Mouse (Mus musculus): ENCODE results near the gene Nphs2.
"Not testable (repeated sequence)": the region's sequence is repeated elsewhere in the genome, so short reads cannot be mapped to it uniquely, and the experiment has no call there.

The Nphs2 gene

GRCm38 (mm10) chr1:156310630-156311029, at the start of gene Nphs2:
Gene Nphs2 (plus strand): TSS chr1:156310727.
- no peak for DNase-seq (ENCODE audit: low spot score)

GRCm38 (mm10) chr1:156263352-156263751, 47.2 kb upstream of the Nphs2 start:
- peak; percentile 33 for DNase-seq (ENCODE audit: low spot score)

- DNase-seq (ENCODE audit: low spot score): no peak
Measured at GRCm38 (mm10) chr1:156263946-156264345, 46.6 kb upstream of the Nphs2 start.

- not testable (repeated sequence) for DNase-seq (ENCODE audit: low spot score)
Measured at GRCm38 (mm10) chr1:156268546-156268945, 42.0 kb upstream of the Nphs2 start.

- no peak for DNase-seq (ENCODE audit: low spot score)
Measured at GRCm38 (mm10) chr1:156270471-156270870, 40.1 kb upstream of the Nphs2 start.

- no peak for DNase-seq (ENCODE audit: low spot score)
Measured at GRCm38 (mm10) chr1:156271654-156272053, 38.9 kb upstream of the Nphs2 start.

GRCm38 (mm10) chr1:156273647-156274046, 36.9 kb upstream of the Nphs2 start:
- DNase-seq (ENCODE audit: low spot score): no peak

GRCm38 (mm10) chr1:156280131-156280530, 30.4 kb upstream of the Nphs2 start:
- DNase-seq (ENCODE audit: low spot score): no peak

- DNase-seq (ENCODE audit: low spot score): no peak
Measured at GRCm38 (mm10) chr1:156284207-156284606, 26.3 kb upstream of the Nphs2 start.

- no peak for DNase-seq (ENCODE audit: low spot score)
Measured at GRCm38 (mm10) chr1:156284851-156285540, 25.5 kb upstream of the Nphs2 start.

- DNase-seq (ENCODE audit: low spot score): no peak
Measured at GRCm38 (mm10) chr1:156285541-156285896, 25.0 kb upstream of the Nphs2 start.

- no peak for DNase-seq (ENCODE audit: low spot score)
Measured at GRCm38 (mm10) chr1:156288556-156289221, 21.8 kb upstream of the Nphs2 start.

- DNase-seq (ENCODE audit: low spot score): not testable (repeated sequence)
Measured at GRCm38 (mm10) chr1:156289222-156289587, 21.3 kb upstream of the Nphs2 start.

GRCm38 (mm10) chr1:156290016-156290415, 20.5 kb upstream of the Nphs2 start:
- DNase-seq (ENCODE audit: low spot score): no peak

- DNase-seq (ENCODE audit: low spot score): no peak
Measured at GRCm38 (mm10) chr1:156302911-156303749, 7.4 kb upstream of the Nphs2 start, which contains the start of gene Tdrd5. Gene Tdrd5 (minus strand): TSS chr1:156303664.

- no peak for DNase-seq (ENCODE audit: low spot score)
Measured at GRCm38 (mm10) chr1:156308595-156308994, 1.9 kb upstream of the Nphs2 start.

- DNase-seq (ENCODE audit: low spot score): no peak
Measured at GRCm38 (mm10) chr1:156323126-156323525, 12.6 kb downstream of the Nphs2 start.

GRCm38 (mm10) chr1:156340847-156341246, 30.3 kb downstream of the Nphs2 start:
- DNase-seq (ENCODE audit: low spot score): no peak

- no peak for DNase-seq (ENCODE audit: low spot score)
Measured at GRCm38 (mm10) chr1:156344433-156344832, 33.9 kb downstream of the Nphs2 start.

- DNase-seq (ENCODE audit: low spot score): no peak
Measured at GRCm38 (mm10) chr1:156345633-156346032, 35.1 kb downstream of the Nphs2 start.

GRCm38 (mm10) chr1:156349031-156349430, 38.5 kb downstream of the Nphs2 start:
- no peak for DNase-seq (ENCODE audit: low spot score)

- DNase-seq (ENCODE audit: low spot score): no peak
Measured at GRCm38 (mm10) chr1:156350441-156350840, 39.9 kb downstream of the Nphs2 start.

GRCm38 (mm10) chr1:156352466-156352865, 41.9 kb downstream of the Nphs2 start:
- DNase-seq (ENCODE audit: low spot score): no peak
